Mouse (Mus musculus): Measurements from ENCODE around the gene Synpo2. TPM values are rescaled to one million over a fixed set of nuclear protein-coding genes. Genes with fewer than 3 reads are reported as not detected.
A peak's percentile ranks its signal among the peaks of the same experiment; 100 is the strongest.

Gene Synpo2
- polyA plus RNA-seq, 1 experiment = 5.4 TPM

DNA sequence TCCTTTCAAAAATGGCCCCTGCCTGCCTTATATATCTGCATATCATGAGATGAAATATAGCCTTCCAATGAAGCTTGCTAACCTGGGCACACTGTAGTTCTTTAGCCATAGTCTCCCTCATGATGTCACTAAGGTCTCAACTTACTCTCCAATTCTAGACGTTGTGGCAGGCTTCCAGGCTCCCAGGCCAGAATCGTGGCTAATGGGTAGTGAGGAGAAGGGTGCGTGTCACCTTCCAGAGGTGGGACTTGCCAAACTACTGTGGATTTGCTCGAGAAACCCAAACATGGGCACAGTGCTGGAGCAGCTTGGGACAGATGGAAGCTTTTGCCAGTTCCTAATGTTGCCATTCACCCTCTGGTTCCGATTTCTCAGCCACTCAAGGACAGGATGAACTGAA is 69.5 kb downstream of the Synpo2 start:
- Histone ChIP-seq H3K27me3 (replicated peaks; ENCODE audit: control insufficient read depth, insufficient read depth, low read length) (no peaks in the 10 kb centered on the region), H3K4me3 (ENCODE audit: insufficient read depth, low read depth, low read length) (no peak overlapping the region), H3K4me1 (ENCODE audit: control insufficient read depth, insufficient read depth, low read length) (no peaks in the 10 kb centered on the region), H3K36me3 (ENCODE audit: control insufficient read depth, insufficient read depth, low read length) (no peaks in the 10 kb centered on the region), H3K27ac (ENCODE audit: insufficient read depth, low read depth, low read length) (no peak overlapping the region)
- no peak for TF ChIP-seq CTCF (conservative IDR thresholded peaks at IDR 0.05; ENCODE audit: insufficient read depth, insufficient read length, low read depth, low read length)
- TF ChIP-seq POLR2A (IDR thresholded peaks at IDR 0.05; ENCODE audit: low read depth, low read length) = no peak
- WGBS = 42% methylated on average over 5 of the region's 5 CpGs
- no peak for DNase-seq

DNA sequence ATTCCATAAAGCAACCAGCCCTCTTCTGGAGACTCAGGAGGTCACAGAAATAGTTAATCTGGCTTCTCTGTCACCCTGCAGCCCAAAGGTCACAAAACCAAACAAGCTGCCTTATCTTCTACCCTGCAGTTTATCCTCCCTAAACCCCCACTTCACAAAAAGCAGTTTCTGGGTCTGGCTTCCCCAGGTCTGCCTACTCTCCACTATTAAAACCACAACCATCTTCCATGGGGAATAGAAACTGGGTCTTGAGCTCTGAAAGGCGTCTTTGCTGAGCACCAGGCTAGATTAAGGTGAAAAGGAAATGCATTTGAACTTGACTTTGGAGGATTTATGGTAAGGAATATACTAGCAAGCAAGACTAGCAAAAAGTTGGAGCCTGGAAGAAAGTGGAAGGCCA is 71.8 kb downstream of the Synpo2 start:
- Histone ChIP-seq H3K4me1 (ENCODE audit: control insufficient read depth, insufficient read depth, low read length) (no peaks in the 10 kb centered on the region), H3K27ac (ENCODE audit: insufficient read depth, low read depth, low read length) (no peak overlapping the region), H3K4me3 (ENCODE audit: insufficient read depth, low read depth, low read length) (no peak overlapping the region), H3K27me3 (replicated peaks; ENCODE audit: control insufficient read depth, insufficient read depth, low read length) (no peaks in the 10 kb centered on the region), H3K36me3 (ENCODE audit: control insufficient read depth, insufficient read depth, low read length) (no peaks in the 10 kb centered on the region)
- 74% methylated on average over 1 of the region's 1 CpGs for WGBS
- DNase-seq = no peak
- TF ChIP-seq CTCF (conservative IDR thresholded peaks at IDR 0.05; ENCODE audit: insufficient read depth, insufficient read length, low read depth, low read length) (no peak), POLR2A (IDR thresholded peaks at IDR 0.05; ENCODE audit: low read depth, low read length) (no peak)

DNA sequence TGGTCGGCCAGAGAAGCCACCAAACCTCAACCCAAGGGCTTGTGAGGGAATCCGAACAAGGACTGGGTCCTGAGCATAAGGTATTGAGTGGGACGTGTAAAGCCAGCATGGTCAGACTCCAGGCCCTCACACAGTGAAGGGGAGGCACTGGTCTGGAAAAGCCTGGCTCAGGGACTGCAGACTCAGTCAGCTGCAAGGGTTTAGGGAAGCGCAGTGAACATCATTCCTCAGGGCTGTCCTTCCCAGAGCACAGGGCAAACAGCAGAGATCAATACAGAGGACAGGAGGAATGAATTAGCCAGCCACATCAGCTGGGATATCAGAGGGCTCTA is 72.8 kb downstream of the Synpo2 start:
- no peak overlapping the region for H3K27ac ChIP-seq (ENCODE audit: insufficient read depth, low read depth, low read length)
- 40% methylated on average over 4 of the region's 4 CpGs for WGBS

DNA sequence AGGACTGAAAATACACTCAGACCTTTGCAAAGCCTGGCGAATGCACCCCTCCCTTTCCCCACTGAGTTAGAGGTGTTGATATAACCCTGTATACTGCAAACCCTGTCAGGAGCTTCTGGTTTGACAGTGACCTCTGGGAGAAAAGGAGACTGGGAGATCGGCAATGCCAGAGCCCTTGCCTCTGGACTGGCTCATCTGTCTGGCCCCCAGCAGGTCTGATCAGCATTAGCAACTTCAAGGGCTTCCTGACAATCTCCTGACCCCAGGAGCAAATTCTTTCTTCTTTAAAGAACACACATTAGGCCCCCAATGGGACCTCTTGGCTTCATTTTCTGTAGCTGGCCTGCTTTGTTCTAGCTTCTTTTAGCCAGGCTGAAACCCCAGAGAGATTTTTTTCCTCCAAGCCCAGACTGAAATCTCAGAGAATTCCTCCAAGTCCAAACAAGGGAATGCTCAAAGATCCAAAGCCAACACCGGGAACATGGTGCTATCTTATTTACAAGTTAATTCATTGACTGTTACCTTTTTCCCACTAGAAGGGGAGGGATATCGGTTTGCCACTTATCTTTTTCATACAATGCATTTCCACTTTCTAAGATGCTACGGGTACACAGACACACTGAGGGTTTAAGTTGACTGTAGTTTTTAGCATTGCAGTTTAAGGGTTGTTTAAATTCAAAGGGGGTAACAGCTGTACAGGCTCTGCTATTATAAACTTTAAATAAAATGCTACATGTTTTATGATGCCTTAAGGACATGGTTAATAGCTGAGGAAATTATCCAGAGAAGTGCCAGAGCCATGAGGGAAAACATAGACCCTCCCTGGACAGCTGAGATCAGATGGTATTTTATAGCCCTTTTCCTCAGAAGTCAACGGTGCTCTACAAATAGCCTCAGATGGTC is 73.4 kb downstream of the Synpo2 start:
- no peak for DNase-seq
- H3K27me3 ChIP-seq (replicated peaks; ENCODE audit: control insufficient read depth, insufficient read depth, low read length) = no peaks in the 10 kb centered on the region
- H3K36me3 ChIP-seq (ENCODE audit: control insufficient read depth, insufficient read depth, low read length) = no peaks in the 10 kb centered on the region
- no peak overlapping the region for H3K4me3 ChIP-seq (ENCODE audit: insufficient read depth, low read depth, low read length)
- TF ChIP-seq POLR2A (IDR thresholded peaks at IDR 0.05; ENCODE audit: low read depth, low read length) (no peak), CTCF (conservative IDR thresholded peaks at IDR 0.05; ENCODE audit: insufficient read depth, insufficient read length, low read depth, low read length) (no peak)
- H3K27ac ChIP-seq (ENCODE audit: insufficient read depth, low read depth, low read length) = no peak overlapping the region
- 51% methylated on average over 6 of the region's 6 CpGs for WGBS
- H3K4me1 ChIP-seq (ENCODE audit: control insufficient read depth, insufficient read depth, low read length) = no peaks in the 10 kb centered on the region

More for the DNA sequence above, 72.8 kb downstream of the Synpo2 start:
- Histone ChIP-seq H3K4me1 (ENCODE audit: control insufficient read depth, insufficient read depth, low read length) (no peaks in the 10 kb centered on the region), H3K4me3 (ENCODE audit: insufficient read depth, low read depth, low read length) (no peak overlapping the region), H3K36me3 (ENCODE audit: control insufficient read depth, insufficient read depth, low read length) (no peaks in the 10 kb centered on the region), H3K27me3 (replicated peaks; ENCODE audit: control insufficient read depth, insufficient read depth, low read length) (no peaks in the 10 kb centered on the region)
- TF ChIP-seq CTCF (conservative IDR thresholded peaks at IDR 0.05; ENCODE audit: insufficient read depth, insufficient read length, low read depth, low read length) (no peak), POLR2A (IDR thresholded peaks at IDR 0.05; ENCODE audit: low read depth, low read length) (no peak)
- no peak for DNase-seq

DNA sequence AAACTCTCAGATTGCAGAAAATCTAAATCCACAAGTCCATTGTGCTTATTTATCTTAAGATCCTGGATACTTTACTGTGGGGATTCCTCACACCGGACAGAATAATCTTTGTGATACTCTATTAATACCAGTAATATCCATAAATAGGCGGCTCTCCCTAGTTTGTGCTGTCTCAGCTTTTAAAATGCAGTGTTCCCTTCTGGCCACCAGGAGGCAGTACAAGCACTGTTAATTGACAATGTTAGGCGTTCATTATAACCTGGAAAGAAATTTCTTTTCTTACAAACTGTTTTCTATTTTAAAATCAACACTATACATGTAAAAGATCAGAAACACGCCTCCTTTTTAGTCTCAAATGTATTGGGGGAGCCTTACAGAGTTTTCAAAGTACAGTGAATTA is 75.2 kb downstream of the Synpo2 start:
- DNase-seq = peak; percentile 42
- Histone ChIP-seq H3K27ac (ENCODE audit: insufficient read depth, low read depth, low read length) (no peak overlapping the region), H3K27me3 (replicated peaks; ENCODE audit: control insufficient read depth, insufficient read depth, low read length) (no peaks in the 10 kb centered on the region), H3K4me1 (ENCODE audit: control insufficient read depth, insufficient read depth, low read length) (no peaks in the 10 kb centered on the region), H3K36me3 (ENCODE audit: control insufficient read depth, insufficient read depth, low read length) (no peaks in the 10 kb centered on the region), H3K4me3 (ENCODE audit: insufficient read depth, low read depth, low read length) (no peak overlapping the region)
- 15% methylated on average over 4 of the region's 4 CpGs for WGBS
- TF ChIP-seq CTCF (conservative IDR thresholded peaks at IDR 0.05; ENCODE audit: insufficient read depth, insufficient read length, low read depth, low read length) = peak; percentile 42
- TF ChIP-seq POLR2A (IDR thresholded peaks at IDR 0.05; ENCODE audit: low read depth, low read length) = no peak

DNA sequence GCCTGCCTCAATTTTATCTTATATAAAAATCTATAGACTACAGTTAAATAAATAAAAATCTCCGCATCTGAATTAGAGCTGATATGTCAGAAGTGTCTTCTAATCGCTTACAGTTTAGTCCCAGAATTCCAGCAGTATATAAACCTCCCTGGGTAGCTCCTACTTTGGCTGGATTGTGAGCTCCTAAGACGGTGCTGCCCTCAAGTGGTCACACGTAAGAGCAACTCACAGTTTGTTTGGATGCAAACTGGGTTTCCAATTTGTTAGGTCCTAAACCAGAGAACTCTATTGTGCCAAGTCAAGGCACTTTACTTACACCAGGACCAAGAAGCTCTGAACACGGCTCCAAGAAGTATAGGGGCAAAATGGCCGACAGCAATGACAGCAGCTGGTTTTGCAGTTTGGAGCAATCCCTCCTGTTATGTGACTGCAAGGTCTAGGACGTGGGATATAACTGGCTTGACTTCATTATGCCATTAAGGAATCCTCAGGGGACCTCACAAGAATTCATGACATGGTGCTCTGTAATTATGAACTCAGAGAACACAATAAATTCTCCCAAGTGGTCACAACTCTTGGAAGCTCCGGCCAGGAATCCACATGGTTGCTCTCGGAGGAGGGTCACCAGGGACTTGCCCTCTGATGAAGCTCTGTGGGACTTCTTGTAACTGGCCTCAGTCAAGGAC is 76.7 kb downstream of the Synpo2 start:
- H3K27me3 ChIP-seq (replicated peaks; ENCODE audit: control insufficient read depth, insufficient read depth, low read length) = no peaks in the 10 kb centered on the region
- TF ChIP-seq POLR2A (IDR thresholded peaks at IDR 0.05; ENCODE audit: low read depth, low read length) (no peak), CTCF (conservative IDR thresholded peaks at IDR 0.05; ENCODE audit: insufficient read depth, insufficient read length, low read depth, low read length) (peak; percentile 78)
- H3K4me3 ChIP-seq (ENCODE audit: insufficient read depth, low read depth, low read length) = no peak overlapping the region
- DNase-seq = peak; percentile 76
- H3K4me1 ChIP-seq (ENCODE audit: control insufficient read depth, insufficient read depth, low read length) = no peaks in the 10 kb centered on the region
- WGBS = 30% methylated on average over 9 of the region's 9 CpGs
- H3K27ac ChIP-seq (ENCODE audit: insufficient read depth, low read depth, low read length) = no peak overlapping the region
- H3K36me3 ChIP-seq (ENCODE audit: control insufficient read depth, insufficient read depth, low read length) = no peaks in the 10 kb centered on the region

DNA sequence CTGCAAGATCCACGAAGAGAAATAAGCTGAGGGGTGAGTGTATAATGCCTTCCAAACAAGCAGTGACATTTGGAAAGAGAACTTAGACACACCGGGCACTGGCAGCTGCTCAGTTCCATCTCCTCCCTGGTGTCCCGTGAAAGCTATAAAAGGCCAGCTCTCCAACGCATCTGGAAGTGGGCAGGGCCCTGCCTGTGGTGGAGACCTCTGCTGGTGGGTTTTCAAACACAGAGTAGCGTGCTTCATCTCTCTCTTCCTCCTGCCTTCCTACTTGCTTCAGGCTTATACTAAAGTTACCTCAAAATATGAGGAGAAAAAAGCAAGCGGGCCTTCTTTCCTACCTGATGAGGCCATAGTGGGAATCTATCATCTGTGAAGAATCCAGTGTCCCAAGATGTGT is 77.4 kb downstream of the Synpo2 start:
- TF ChIP-seq POLR2A (IDR thresholded peaks at IDR 0.05; ENCODE audit: low read depth, low read length) = no peak
- TF ChIP-seq CTCF (conservative IDR thresholded peaks at IDR 0.05; ENCODE audit: insufficient read depth, insufficient read length, low read depth, low read length) = peak; percentile 52; the same call in 1 of the 2 replicates
- Histone ChIP-seq H3K4me3 (ENCODE audit: insufficient read depth, low read depth, low read length) (no peak overlapping the region), H3K36me3 (ENCODE audit: control insufficient read depth, insufficient read depth, low read length) (no peaks in the 10 kb centered on the region), H3K4me1 (ENCODE audit: control insufficient read depth, insufficient read depth, low read length) (no peaks in the 10 kb centered on the region), H3K27ac (ENCODE audit: insufficient read depth, low read depth, low read length) (no peak overlapping the region), H3K27me3 (replicated peaks; ENCODE audit: control insufficient read depth, insufficient read depth, low read length) (no peaks in the 10 kb centered on the region)
- peak; percentile 38 for DNase-seq
- WGBS = 29% methylated on average over 6 of the region's 6 CpGs

Measured in kidney, adult 2 months (tissue).